Mouse (Mus musculus): ENCODE measurements around the gene Fam240b. TPM values are rescaled to one million over a fixed set of nuclear protein-coding genes. Genes with fewer than 3 reads are reported as not detected.

The Fam240b gene
- polyA plus RNA-seq, 1 experiment from 2014 or later = not detected

DNA sequence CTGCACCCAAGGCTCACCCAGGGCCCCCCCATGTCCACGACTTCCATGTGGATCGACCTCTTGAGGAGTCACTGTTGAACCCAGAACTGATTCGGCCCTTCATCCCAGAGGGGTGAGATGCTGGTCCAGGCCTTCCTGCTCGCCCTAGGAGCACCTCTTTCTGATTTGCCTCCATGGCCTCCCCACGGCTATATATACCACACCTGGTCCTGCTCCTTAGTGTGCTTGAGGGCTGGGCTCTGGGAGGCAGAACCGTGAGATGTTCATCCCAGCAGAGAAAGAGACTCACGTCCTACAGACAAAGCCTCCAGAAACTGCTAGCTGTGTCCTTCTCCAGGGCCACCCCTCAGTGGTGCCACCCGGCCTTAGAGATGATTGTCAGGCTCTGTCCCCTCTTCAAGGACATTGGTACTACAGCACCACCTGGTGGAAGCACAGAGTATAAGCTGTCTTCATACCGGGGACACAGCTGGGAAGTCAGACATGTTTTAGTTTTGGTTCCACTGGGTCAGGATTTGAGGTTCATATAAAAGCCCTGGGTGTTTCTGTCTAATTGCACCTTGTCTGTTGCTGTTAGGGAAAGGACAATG, 58.6 kb downstream of the Fam240b start:
- WGBS = 49% methylated on average over 9 of the region's 9 CpGs
- Histone ChIP-seq H3K36me3 (0 out of 2 replicates have a peak, but pooled peaks cover 6% of the 10 kb centered on the region), H3K27ac (replicated peaks) (no peak overlapping the region), H3K4me2 (replicated peaks) (no peak overlapping the region), H3K9me3 (replicated peaks) (no peaks in the 10 kb centered on the region), H3K27me3 (no peaks in the 10 kb centered on the region), H3K4me1 (no peaks in the 10 kb centered on the region), H3K9ac (no peak overlapping the region), H3K4me3 (replicated peaks) (no peak overlapping the region)
- ATAC-seq (ENCODE audit: insufficient number of reproducible peaks, low FRiP score, low TSS enrichment, low read depth) = no peak

DNA sequence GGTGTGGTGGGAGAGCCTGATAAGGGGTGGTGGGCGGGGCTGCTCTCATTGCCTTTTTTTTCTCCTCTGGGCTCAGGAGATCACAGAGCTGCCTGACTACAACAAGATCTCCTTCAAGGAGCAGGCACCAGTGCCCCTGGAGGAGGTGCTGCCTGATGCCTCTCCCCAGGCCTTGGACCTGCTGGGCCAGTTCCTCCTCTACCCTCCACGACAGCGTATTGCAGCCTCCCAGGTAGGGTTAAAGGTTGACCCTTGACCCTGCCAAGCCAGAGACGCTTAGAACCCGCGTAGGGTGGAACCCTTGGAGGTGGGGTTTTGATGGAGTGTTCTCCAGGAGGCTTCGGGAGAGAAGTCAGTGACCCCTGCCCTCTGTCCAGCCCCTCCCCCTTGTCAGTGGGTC, 59.8 kb downstream of the Fam240b start:
- ATAC-seq (ENCODE audit: insufficient number of reproducible peaks, low FRiP score, low TSS enrichment, low read depth) = no peak
- no peak overlapping the region for H3K4me3 ChIP-seq (replicated peaks)
- H3K9me3 ChIP-seq (replicated peaks) = no peaks in the 10 kb centered on the region
- H3K4me2 ChIP-seq (replicated peaks) = no peak overlapping the region
- no peak overlapping the region for H3K27ac ChIP-seq (replicated peaks)
- WGBS = 52% methylated on average over 7 of the region's 7 CpGs
- H3K36me3 ChIP-seq = 0 out of 2 replicates have a peak, but pooled peaks cover 6% of the 10 kb centered on the region
- no peak overlapping the region for H3K9ac ChIP-seq
- H3K27me3 ChIP-seq = no peaks in the 10 kb centered on the region
- peaks cover 5% of the 10 kb centered on the region for H3K4me1 ChIP-seq

- H3K36me3 ChIP-seq = 0 out of 2 replicates have a peak, but pooled peaks cover 4% of the 10 kb centered on the region
- H3K27me3 ChIP-seq = no peaks in the 10 kb centered on the region
- under 1% methylated on average over 57 of the region's 57 CpGs for WGBS
- ATAC-seq (ENCODE audit: insufficient number of reproducible peaks, low FRiP score, low TSS enrichment, low read depth) = peak; percentile 98
- no peaks in the 10 kb centered on the region for H3K9me3 ChIP-seq (replicated peaks)
- peak within 1 kb of the TSS; percentile 80 for H3K4me2 ChIP-seq (replicated peaks)
- peaks cover 12% of the 10 kb centered on the region for H3K4me1 ChIP-seq
- H3K9ac ChIP-seq = peak within 1 kb of the TSS; percentile 56
- peak within 1 kb of the TSS; percentile 89 for H3K27ac ChIP-seq (replicated peaks)
- H3K4me3 ChIP-seq (replicated peaks) = peak within 1 kb of the TSS; percentile 69
Observed at GRCm38 (mm10) chr13:64432017-64432995, 65.3 kb downstream of the Fam240b start, which contains the start of gene Cdk20. TSS of gene Cdk20 (plus strand) at chr13:64432314.

Other genes starting within 250 kb of the Fam240b start
- 14.4 and 15.2 TPM in 2 replicates for gene Cdc14b, start 222.5 kb downstream of the Fam240b start, polyA plus RNA-seq (2015; fragmentation: Nextera tagmentation; extraction: Ambion mirVana)
- gene Aaed1, start 185.1 kb downstream of the Fam240b start, polyA plus RNA-seq (2015; fragmentation: Nextera tagmentation; extraction: Ambion mirVana) = 41.0 and 45.8 TPM in 2 replicates
- gene Ctsl, start 126.9 kb downstream of the Fam240b start, polyA plus RNA-seq (2015; fragmentation: Nextera tagmentation; extraction: Ambion mirVana) = 193 and 195 TPM in 2 replicates
- 14.9 and 16.8 TPM in 2 replicates for gene Cdk20, start 65.5 kb downstream of the Fam240b start, polyA plus RNA-seq (2015; fragmentation: Nextera tagmentation; extraction: Ambion mirVana)